Mouse (Mus musculus) ovary, postnatal 36 days (tissue): ENCODE measurements around the gene Abhd5.

Experiments
- DNase-seq: peaks from one replicate; pipeline ENCODE4 v3.0.0; 2022; ENCODE audit warnings: low spot score, mixed read lengths

Abhd5 gene

DNA sequence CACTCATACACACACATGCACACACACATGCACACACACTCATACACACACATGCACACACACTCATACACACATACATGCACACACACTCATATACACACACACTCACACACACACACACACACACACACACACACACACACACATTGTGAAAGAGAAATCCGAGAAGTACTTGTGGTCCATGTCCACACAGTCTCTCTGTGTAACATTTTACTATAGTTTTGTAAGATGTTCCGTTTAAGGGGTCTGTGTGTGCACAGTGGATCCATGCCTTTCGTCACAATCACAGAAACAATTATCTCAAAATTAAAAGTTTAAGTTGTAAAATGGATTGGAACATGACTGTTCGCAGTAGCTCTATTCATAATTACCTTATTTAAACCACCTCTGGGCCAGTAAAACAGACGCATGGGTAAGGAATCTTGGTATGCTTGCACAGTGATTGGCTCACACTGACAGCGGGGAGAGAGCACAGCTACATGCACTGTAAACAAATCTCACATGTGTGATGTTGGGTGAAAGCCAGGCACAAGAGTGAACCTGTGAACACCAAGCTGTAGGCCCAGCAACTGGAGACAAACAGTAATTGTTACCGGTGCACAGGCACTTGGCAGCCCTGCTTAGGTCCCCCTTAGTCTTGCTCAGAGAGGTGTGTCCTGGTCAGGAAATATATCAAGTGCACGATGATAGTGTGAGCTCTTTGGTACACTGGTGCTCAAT is 63.8 kb downstream of the Abhd5 start:
- DNase-seq: no peak

DNA sequence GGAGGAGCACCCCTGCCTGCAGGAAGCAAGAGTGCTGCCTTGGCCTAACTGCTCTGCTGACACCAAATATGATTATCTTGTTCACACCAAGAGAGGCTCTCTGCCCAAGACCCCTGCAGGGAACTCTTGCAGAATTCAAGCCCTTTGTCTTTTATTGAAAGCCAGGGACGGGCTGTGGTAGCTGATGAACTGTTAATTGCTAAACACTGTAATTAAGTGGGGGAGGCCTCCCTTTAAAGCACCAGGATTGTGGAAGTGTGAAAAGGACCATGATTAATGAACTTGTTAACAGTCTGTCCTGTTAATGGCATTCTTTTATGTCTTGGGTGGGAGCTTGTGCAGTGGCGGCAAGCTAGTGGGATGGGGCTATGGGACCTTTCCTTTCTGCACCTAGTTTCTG is 65.2 kb downstream of the Abhd5 start:
- DNase-seq: no peak

DNA sequence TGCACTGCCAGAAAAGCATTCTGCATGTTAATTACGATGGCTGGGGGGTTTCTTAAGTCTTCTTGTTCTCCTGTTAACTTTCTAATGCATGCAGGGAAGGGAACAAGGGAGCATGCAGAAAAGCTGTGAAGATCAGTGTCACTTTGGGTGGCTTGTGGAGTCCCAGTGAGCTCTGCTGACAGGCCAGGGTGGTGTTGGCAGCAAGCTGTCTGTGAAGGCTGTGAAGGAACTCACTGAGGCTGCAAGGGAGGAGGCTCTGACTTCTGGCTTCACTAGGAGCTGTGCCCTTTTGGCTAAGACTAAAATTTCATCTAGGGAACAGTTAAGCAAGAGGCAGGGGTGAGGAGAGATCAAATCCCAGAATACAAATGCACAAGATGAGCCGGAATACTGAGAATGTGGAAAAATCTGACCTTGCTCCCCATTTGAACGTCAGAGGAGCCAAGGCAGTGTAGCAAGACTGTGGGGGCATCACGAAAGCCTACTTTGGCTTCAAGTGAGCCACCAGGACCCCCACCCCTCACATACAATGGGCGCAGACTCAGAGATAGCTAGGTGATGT is 68.9 kb downstream of the Abhd5 start:
- no peak for DNase-seq

DNA sequence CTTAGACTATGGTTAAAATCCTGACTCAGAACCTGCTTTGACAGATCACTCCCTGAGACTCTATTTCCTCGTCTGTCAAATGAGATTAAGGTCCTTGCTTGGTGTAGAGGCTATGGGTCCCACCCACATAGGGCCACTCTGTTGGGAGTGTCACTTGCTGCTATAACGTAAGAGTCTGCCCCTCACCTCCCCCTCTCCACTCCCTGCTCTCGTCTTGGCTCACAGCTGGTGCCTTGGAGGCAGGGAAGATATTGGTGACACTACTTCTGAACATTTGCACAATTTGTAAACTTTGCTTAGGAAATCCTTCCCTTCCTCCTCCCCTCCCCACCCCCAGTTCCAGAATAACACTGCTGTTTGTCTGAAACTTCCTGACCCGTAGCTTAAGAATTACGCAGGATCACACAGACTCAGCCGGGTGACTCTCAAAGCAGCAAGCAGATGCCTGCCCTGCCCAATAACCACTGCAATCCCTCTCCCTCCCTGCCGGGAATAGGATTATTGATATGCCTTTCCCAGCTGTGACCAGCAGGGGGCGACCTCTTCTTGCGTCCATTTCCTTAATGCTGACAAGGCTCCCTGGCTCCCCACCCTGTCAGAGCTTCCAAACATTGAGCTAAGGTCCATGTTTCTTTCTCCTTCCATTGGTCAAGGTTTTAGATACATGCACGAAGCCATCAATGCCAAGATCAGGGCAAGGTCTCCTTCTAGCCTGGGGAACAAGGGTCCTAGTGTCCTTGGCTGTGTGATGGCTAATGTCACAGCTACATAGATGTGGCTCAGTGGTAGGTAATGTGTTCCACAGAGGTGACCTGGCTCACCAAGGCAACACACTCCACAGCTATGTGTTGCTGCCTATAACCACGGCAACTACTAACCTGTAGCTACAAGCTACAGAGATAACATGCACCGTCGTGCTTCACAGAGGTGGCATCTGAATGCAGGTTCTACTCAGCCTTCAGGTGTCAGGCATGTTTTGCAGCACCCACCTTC is 69.7 kb downstream of the Abhd5 start:
- peak; percentile 75 for DNase-seq

DNA sequence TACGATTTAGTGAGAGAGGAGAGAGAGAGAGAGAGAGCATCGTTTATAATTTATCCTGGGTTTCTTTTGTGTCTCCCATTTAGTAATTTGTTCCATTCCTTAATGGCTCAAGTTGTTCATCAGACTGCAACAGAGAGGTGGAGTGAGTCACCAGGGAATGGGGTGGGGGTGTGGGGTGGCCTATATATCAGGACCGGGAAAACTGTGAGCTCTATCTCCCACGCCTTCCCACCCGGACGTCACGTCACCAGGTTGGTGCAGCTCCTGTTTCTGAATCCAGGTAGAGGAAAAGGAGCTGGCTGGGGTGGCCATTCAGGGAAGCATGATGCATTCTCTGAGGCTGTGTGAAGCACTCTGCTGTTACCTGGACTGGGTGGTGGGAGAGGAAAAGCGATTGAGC is 70.5 kb downstream of the Abhd5 start:
- no peak for DNase-seq

DNA sequence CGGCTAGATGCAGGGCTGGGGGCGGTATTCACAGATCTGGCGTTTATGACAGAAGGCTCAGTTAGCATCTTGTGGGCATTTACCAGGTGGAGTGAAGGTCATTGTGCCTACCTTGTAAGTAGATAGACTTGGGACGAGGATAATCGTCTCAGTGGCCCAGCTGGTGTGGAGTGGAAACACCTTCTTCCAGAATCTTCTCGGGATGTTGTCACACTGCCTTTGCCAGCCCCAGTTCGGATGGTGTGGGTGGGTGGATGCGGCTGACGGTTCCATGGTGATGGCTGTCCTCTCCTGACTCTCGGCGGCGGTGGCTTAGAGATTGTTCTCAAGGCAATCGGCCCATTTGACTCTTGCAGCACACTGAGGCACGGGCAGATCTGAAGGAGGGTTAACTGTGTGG is 71.3 kb downstream of the Abhd5 start:
- no peak for DNase-seq

DNA sequence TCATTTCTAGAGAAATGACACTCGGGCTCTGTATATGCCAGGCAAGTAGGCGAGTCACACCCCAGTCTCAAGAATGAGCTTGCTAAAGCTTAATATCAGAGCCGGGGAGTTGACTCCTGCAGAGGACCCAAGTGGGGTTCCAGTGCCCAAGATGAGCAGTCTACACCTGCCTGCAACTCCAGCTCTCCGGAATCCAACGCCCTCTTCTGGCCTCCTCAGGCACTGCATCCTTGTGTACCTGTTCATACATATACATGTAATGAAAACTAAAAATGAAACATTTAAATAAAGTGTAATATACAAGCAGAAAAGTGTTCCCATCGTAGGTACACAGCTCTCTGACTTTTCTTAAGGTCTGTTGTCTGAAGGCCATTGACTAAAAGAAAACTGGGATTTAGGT is 71.7 kb downstream of the Abhd5 start:
- DNase-seq: no peak

DNA sequence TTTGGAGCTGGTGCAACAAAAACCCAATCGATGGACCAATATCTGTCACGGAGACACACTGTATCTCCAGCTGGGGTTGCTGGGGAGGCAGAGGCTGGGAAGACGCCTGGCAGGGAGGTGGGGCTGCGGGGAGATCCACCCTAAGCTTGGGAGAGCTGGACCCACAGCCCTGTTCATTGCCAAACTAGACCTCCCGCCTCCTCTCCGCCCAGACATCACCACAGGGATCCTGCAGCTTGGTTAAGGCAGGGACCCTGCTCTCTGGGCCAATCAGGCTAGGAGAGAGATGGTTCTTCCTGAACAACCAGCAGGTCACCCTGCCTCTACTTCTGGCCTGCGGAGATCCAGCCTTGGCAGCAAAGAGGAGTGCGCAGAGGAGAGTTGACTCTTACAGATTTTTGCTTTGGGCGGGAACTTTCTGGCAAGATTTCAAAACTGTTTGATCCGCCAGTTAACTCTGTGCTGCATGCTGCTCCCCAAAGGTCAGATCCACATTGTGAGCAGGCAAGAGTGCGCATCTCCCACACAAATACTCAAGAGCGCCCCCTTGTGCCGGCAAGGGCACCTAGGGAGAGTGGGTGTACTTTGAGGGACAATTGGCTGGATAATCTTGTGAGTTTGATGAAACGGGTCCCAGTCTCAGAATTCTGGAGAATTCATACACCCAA is 73.7 kb downstream of the Abhd5 start:
- DNase-seq: peak; percentile 57

DNA sequence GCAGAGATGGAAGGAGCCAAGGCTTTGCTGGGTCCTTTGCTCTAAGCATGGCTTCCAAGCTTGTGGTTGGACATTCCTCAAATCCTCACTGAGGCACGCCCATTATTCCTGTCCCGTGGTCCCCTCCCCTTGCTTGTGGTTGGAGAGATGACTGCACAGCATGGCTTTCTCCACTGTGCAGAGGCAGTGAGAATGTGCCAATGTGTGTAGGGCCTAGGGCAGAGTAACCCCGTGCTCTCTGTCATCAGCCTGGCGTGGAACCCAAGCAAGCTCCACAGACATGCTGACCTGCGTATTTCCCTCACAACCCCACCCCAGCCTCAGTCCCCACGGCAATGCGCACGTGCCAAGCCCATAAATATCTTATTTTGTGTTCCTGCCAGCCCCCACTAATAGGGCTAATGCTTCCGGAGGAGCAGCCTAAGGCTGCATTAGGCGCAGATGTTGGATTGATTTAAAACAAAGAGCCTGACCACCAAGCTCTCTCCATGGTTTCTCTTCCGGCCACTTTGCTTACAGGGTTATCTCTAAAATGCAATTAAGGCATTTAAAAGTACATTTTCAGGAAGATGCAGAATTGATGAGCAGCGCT is 77.7 kb downstream of the Abhd5 start:
- DNase-seq: no peak

DNA sequence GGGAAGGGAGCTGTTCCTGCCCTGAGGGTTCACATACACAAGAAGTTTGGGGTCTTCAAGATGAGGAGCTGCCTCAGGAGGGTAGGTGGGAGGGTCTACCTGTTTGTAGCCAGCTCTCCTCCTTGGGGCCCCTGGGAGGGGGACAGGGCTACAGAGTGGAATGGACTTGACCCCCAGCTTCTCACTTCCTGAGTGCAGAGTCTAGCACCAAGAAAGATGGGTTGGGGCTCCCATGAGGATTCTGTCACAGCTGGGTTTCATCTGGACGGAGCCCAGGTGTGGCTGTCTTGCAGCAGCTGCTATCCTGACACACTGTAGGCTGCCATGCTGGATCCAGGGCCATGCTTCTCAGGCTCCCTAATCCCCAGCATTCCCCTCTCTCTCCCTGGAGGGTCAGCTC is 78.3 kb downstream of the Abhd5 start:
- no peak for DNase-seq
